Mouse (Mus musculus): ENCODE data around the gene C2cd4c. TPM values are rescaled to one million over a fixed set of nuclear protein-coding genes. Genes with fewer than 3 reads are reported as not detected.

C2cd4c gene
- polyA plus RNA-seq (2014; fragmentation: Illumina TruSeq; extraction: RNeasy Lipid Tissue Mini Kit (QIAGEN cat#74804); ENCODE audit: low read depth, low replicate concordance) = not detected

DNA sequence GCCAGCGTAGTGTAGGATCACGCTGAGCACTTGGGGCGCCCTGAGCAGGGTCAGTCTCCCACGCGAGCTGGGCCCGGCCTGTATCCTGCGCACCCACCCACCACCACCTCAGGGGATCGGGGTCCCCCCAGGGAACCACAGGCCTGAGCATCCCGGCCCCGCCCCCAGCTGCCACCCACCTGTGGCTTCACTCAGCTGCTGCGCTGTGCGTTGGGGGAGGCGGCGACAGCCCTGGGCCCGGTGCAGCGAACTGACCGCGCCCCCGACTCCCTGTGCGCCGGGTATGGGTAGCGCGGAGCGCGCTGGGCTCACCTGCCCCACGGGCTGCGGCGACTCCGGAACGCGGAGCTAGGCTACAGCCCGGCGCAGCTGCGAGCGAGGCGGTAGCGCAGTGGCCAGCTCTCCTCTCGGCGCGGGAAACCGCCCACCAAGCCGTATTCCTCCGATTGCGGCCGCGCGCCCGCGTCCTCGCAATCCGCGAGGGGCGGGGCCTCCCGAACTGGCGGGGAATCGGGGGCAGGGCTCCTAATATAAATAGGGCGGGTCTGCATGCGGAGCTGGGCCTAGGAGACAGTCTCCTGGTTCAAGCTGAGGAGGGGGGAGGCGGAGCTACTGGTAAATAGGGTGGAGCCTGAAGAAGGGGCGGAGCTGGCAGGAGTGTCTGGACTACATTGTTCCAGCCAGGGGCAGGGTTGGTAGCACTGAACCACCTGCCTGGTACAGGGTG lies at the start of gene C2cd4c:
Gene C2cd4c (minus strand): TSS at position 448 of the 727 bp plus-strand sequence.

GRCm38 (mm10) chr10:79645711-79646110 lies 31.9 kb upstream of the C2cd4c start, which contains the start of gene Odf3l2:
Gene Odf3l2 (minus strand): TSS chr10:79645738.

DNA sequence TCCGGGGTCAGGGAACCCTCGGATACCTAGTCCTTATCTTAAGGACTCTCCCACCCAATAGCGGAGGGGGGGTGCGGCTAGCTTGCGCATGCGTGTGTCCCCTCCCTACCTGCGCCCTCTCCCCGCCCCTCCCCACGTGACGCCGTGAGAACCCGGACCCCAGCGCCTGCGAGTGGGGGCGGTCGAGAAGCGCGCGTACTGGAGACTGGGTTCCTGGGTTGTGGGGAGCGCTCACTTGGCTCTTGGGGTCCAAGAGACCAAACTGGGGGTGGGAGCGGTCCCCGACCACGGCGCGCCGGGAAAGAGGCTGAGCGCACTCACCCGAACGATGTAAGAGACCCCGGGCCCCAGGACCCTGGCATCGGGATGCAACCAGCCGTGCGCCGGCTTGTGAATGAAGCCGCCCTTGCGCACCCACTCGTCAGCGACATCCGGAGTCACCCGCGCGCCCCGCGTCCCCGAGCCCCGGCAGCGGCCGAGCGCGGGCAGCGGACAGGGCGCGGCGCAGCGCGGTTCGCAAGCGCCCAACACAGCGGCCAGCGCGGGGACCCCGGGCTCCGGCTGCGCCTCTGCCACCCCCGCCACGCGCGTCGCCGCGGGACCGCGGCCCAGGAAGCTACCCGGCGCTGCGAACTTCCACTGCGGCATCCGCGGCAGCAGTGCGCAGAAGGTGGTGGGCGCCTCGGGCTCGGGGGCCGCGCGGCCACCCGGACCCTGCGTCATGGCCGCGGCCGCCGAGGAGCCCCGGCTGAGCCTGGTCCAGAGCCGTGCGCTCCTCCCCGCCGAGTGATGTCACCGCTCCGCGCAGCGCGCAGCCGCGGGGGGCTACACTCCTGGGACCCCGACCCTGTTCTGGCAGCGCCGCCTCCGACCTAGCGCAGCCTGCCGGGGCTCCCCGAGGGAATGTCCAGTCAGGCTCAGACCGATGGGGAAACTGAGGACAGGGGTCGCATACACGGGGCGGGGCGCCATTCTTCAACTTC lies 23.6 kb upstream of the C2cd4c start, which contains the start of gene Shc2:
Gene Shc2 (minus strand): TSS at position 791 of the 983 bp plus-strand sequence.

DNA sequence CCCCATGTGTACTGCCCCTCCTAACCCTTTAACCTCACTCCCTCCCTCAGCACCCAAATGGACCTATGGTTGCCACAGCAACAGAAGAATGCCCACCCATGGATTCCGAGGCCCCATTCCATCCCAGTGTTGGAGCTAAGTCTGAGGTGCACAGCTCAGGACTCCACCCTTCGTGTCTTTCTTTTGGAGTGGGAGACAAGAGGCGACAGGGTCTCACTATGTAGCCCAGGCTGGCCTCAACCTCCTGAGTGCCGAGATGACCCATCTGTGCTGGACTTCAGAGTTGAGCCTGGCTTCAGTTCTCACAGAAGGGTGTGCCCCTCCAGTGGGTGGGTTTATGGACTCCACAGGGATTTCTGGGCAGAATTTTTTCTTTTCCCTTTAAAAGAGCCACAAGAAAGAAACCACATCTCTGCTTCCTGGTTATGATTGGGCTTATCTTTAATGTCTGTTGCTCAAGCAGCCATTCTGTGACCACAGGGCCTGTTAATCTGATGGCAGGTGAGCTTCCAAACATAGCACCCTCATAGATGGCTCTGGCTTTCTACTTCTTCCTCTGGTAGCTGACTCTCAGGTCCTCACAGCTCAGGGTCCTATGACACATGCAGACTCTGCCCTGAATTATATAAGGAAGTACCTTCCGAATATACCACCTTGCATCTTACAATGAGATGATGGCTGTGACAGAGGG lies 26.6 kb downstream of the C2cd4c start, which contains the start of gene Theg:
Gene Theg (minus strand): TSS at position 271 of the 691 bp plus-strand sequence.

Other genes starting within 250 kb of the C2cd4c start
- not detected for gene Vmn2r83, start 145.3 kb downstream of the C2cd4c start, polyA plus RNA-seq (2014; fragmentation: Illumina TruSeq; extraction: RNeasy Lipid Tissue Mini Kit (QIAGEN cat#74804); ENCODE audit: low read depth, low replicate concordance)
- 3.4 TPM for gene Plpp2, start 80.2 kb downstream of the C2cd4c start, polyA plus RNA-seq (2014; fragmentation: Illumina TruSeq; extraction: RNeasy Lipid Tissue Mini Kit (QIAGEN cat#74804); ENCODE audit: low read depth, low replicate concordance)
- not detected for gene Mier2, start 58.8 kb downstream of the C2cd4c start, polyA plus RNA-seq (2014; fragmentation: Illumina TruSeq; extraction: RNeasy Lipid Tissue Mini Kit (QIAGEN cat#74804); ENCODE audit: low read depth, low replicate concordance)
- gene Theg, start 26.7 kb downstream of the C2cd4c start, polyA plus RNA-seq (2014; fragmentation: Illumina TruSeq; extraction: RNeasy Lipid Tissue Mini Kit (QIAGEN cat#74804); ENCODE audit: low read depth, low replicate concordance) = not detected
- not detected for gene Shc2, start 23.9 kb upstream of the C2cd4c start, polyA plus RNA-seq (2014; fragmentation: Illumina TruSeq; extraction: RNeasy Lipid Tissue Mini Kit (QIAGEN cat#74804); ENCODE audit: low read depth, low replicate concordance)
- not detected for gene Odf3l2, start 31.7 kb upstream of the C2cd4c start, polyA plus RNA-seq (2014; fragmentation: Illumina TruSeq; extraction: RNeasy Lipid Tissue Mini Kit (QIAGEN cat#74804); ENCODE audit: low read depth, low replicate concordance)
- gene Madcam1, start 50.5 kb upstream of the C2cd4c start, polyA plus RNA-seq (2014; fragmentation: Illumina TruSeq; extraction: RNeasy Lipid Tissue Mini Kit (QIAGEN cat#74804); ENCODE audit: low read depth, low replicate concordance) = not detected
- gene Tpgs1, start 55.3 kb upstream of the C2cd4c start, polyA plus RNA-seq (2014; fragmentation: Illumina TruSeq; extraction: RNeasy Lipid Tissue Mini Kit (QIAGEN cat#74804); ENCODE audit: low read depth, low replicate concordance) = not detected
- gene Cdc34, start 68.2 kb upstream of the C2cd4c start, polyA plus RNA-seq (2014; fragmentation: Illumina TruSeq; extraction: RNeasy Lipid Tissue Mini Kit (QIAGEN cat#74804); ENCODE audit: low read depth, low replicate concordance) = not detected
- not detected for gene Gzmm, start 75.0 kb upstream of the C2cd4c start, polyA plus RNA-seq (2014; fragmentation: Illumina TruSeq; extraction: RNeasy Lipid Tissue Mini Kit (QIAGEN cat#74804); ENCODE audit: low read depth, low replicate concordance)
- 293 TPM for gene Bsg, start 90.5 kb upstream of the C2cd4c start, polyA plus RNA-seq (2014; fragmentation: Illumina TruSeq; extraction: RNeasy Lipid Tissue Mini Kit (QIAGEN cat#74804); ENCODE audit: low read depth, low replicate concordance)
- not detected for gene Hcn2, start 102.6 kb upstream of the C2cd4c start, polyA plus RNA-seq (2014; fragmentation: Illumina TruSeq; extraction: RNeasy Lipid Tissue Mini Kit (QIAGEN cat#74804); ENCODE audit: low read depth, low replicate concordance)
- gene Polrmt, start 132.6 kb upstream of the C2cd4c start, polyA plus RNA-seq (2014; fragmentation: Illumina TruSeq; extraction: RNeasy Lipid Tissue Mini Kit (QIAGEN cat#74804); ENCODE audit: low read depth, low replicate concordance) = 4.2 TPM
- gene Fgf22, start 141.1 kb upstream of the C2cd4c start, polyA plus RNA-seq (2014; fragmentation: Illumina TruSeq; extraction: RNeasy Lipid Tissue Mini Kit (QIAGEN cat#74804); ENCODE audit: low read depth, low replicate concordance) = not detected
- gene Rnf126, start 152.9 kb upstream of the C2cd4c start, polyA plus RNA-seq (2014; fragmentation: Illumina TruSeq; extraction: RNeasy Lipid Tissue Mini Kit (QIAGEN cat#74804); ENCODE audit: low read depth, low replicate concordance) = 0.36 TPM
- gene Fstl3, start 163.2 kb upstream of the C2cd4c start, polyA plus RNA-seq (2014; fragmentation: Illumina TruSeq; extraction: RNeasy Lipid Tissue Mini Kit (QIAGEN cat#74804); ENCODE audit: low read depth, low replicate concordance) = 2.6 TPM
- gene Prss57, start 176.9 kb upstream of the C2cd4c start, polyA plus RNA-seq (2014; fragmentation: Illumina TruSeq; extraction: RNeasy Lipid Tissue Mini Kit (QIAGEN cat#74804); ENCODE audit: low read depth, low replicate concordance) = not detected
- 1.1 TPM for gene Palm, start 179.5 kb upstream of the C2cd4c start, polyA plus RNA-seq (2014; fragmentation: Illumina TruSeq; extraction: RNeasy Lipid Tissue Mini Kit (QIAGEN cat#74804); ENCODE audit: low read depth, low replicate concordance)
- gene Misp, start 207.0 kb upstream of the C2cd4c start, polyA plus RNA-seq (2014; fragmentation: Illumina TruSeq; extraction: RNeasy Lipid Tissue Mini Kit (QIAGEN cat#74804); ENCODE audit: low read depth, low replicate concordance) = 0.49 TPM
- 40.9 TPM for gene Ptbp1, start 240.4 kb upstream of the C2cd4c start, polyA plus RNA-seq (2014; fragmentation: Illumina TruSeq; extraction: RNeasy Lipid Tissue Mini Kit (QIAGEN cat#74804); ENCODE audit: low read depth, low replicate concordance)